Mouse (Mus musculus) WW6 (cell line): ENCODE measurements around the gene Baiap2l1.

Experiments used
- DNase-seq: peaks from one replicate; pipeline ENCODE4 v3.0.0-alpha.2; 2013; ENCODE audit warnings: low read depth, low spot score

Baiap2l1 gene

GRCm38 (mm10) chr5:144230216-144230615 lies 127.7 kb downstream of the Baiap2l1 start:
- no peak for DNase-seq

DNA sequence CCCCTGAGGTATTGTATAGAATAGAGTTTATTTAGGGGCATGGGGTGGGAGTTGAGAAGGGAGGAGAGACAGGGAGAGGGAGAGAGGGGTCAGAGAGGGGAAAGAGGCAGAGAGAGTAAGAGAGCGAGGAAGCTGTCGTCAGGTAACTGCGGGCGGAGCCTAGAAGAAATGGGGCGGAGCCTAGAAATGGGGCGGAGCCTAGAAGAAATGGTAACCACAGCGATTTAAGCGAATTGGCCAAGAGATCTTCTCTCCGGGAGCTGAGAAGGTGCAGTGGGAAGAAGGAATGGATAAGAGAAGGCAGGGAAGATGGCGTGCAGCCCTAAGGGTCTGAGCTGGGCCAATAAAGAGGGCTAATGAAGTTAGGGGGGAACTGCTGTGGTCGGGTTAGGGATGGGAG lies 131.7 kb downstream of the Baiap2l1 start:
- peak; percentile 45 for DNase-seq

GRCm38 (mm10) chr5:144223899-144224816 lies 133.8 kb downstream of the Baiap2l1 start:
- no peak for DNase-seq

GRCm38 (mm10) chr5:144223503-144223862 lies 134.4 kb downstream of the Baiap2l1 start, which contains the start of gene Tecpr1:
Gene Tecpr1 (minus strand): TSS chr5:144223615.
- DNase-seq = peak; percentile 83

GRCm38 (mm10) chr5:144222811-144223502 lies 135.0 kb downstream of the Baiap2l1 start:
- DNase-seq = no peak

DNA sequence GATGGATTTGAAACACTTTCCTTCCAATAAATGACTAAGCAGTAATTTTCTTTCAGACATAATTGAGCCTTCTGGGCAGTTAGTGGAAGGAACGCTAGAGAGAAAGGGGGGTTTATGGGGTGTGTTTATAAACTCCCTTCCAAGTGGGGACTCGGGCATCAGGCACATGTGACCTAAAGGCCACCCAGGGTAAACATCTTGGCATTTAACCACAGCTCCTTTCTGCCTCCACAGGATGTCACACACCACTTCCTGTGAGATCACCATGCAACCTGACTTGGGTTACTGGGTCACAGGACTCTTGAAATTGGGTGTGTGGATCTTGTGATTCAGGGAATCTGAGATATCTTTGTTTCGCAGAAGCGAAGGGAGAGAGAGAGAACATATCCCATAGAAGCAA lies 136.6 kb downstream of the Baiap2l1 start:
- DNase-seq = no peak

DNA sequence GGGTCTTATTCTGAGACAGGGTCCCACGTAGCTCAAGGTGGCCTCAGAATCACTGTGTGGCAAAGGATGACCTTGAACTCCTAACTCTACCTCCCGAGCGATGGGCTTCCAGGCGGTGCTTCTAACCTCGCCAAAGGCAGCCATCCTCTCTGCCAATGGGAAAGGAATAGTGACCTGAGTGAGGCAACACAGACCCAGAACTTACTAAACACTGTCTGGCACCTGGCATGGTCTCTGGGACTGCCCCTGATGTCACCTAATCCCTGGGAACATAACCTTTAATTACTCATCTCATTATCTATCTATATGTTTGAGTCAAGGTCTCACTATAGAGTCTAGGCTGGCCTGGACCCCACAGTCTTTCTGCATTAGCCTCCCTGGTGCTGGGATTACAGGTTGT lies 138.0 kb downstream of the Baiap2l1 start:
- no peak for DNase-seq

- no peak for DNase-seq
Measured at GRCm38 (mm10) chr5:144219306-144219705, 138.6 kb downstream of the Baiap2l1 start.

DNA sequence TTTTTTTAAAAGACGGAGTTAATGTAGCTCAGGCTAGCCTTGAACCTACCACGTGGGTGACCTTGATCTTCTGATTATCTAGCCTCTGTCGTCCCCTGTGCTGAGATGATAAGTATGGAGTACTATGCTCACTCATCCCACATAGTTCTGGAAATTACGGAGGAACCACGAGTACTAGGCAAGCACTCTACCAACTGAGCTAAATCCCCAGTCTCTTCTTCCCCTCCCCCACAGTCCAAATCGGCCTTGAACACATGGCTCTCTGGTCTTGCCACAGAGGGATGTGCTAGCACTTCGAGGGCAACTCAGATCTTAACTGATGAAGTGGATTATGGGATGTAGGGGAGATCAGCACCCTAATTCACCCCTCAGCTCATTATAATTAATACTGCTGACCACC lies 139.9 kb downstream of the Baiap2l1 start:
- no peak for DNase-seq

- DNase-seq = no peak
Measured at GRCm38 (mm10) chr5:144215992-144216391, 141.9 kb downstream of the Baiap2l1 start.
